Mouse (Mus musculus) heart, adult 2 months (tissue): ENCODE measurements around the gene Insrr. TPM values are rescaled to one million over a fixed set of nuclear protein-coding genes. Genes with fewer than 3 reads are reported as not detected.
A peak's percentile ranks its signal among the peaks of the same experiment; 100 is the strongest.
"Not testable (repeated sequence)": the region's sequence is repeated elsewhere in the genome, so short reads cannot be mapped to it uniquely, and the experiment has no call there.

Source experiments
- DNase-seq, 2 experiments: peaks; one replicate each; pipeline ENCODE4 v3.0.0; 2021
- H3K27ac ChIP-seq: fragments of 200-600 bp; 2 replicates; pipeline ENCODE4 v1.8.1; 2022
- H3K27me3 ChIP-seq: fragments of 200-500 bp; 2 replicates; pipeline ENCODE4 v1.6.1; 2012; ENCODE audit warnings: mild to moderate bottlenecking, low read length, inconsistent platforms, mixed read lengths; ENCODE audit not compliant: control insufficient read depth, insufficient read depth
- H3K36me3 ChIP-seq: fragments of 200-500 bp; 2 replicates; pipeline ENCODE4 v1.6.1; 2012; ENCODE audit warnings: low read length, inconsistent platforms; ENCODE audit not compliant: control insufficient read depth, insufficient read depth
- H3K4me1 ChIP-seq: fragments of 200-500 bp; 2 replicates; pipeline ENCODE4 v1.6.1; 2011; ENCODE audit warnings: low read length; ENCODE audit not compliant: control insufficient read depth, insufficient read depth
- H3K4me3 ChIP-seq: fragments of 200-600 bp; 2 replicates; pipeline ENCODE4 v1.8.1; 2022
- H3K79me2 ChIP-seq: fragments of 200-500 bp; replicated peaks from 2 replicates; pipeline ENCODE4 v1.6.1; 2012; ENCODE audit warnings: mild to moderate bottlenecking, inconsistent platforms, low read length, moderate library complexity, mixed read lengths; ENCODE audit not compliant: control insufficient read depth, insufficient read depth
- H3K9ac ChIP-seq: fragments of 200-500 bp; 2 replicates; pipeline ENCODE4 v1.6.1; 2012; ENCODE audit warnings: low read depth, mild to moderate bottlenecking, control low read depth, inconsistent platforms, low read length, mixed read lengths
- CTCF ChIP-seq: fragments of 200-600 bp; IDR thresholded peaks from 2 replicates; pipeline ENCODE4 v1.8.1; 2022; ENCODE audit warnings: antibody characterized with exemption, mild to moderate bottlenecking, moderate library complexity
- EP300 ChIP-seq: fragments of 200-500 bp; IDR thresholded peaks from 2 replicates; pipeline ENCODE4 v1.6.1; 2011; ENCODE audit warnings: low read depth, low read length, control low read depth; ENCODE audit not compliant: insufficient read depth
- POLR2A ChIP-seq: fragments of 200-500 bp; IDR thresholded peaks from 2 replicates; pipeline ENCODE4 v1.6.1; 2011; ENCODE audit warnings: mild to moderate bottlenecking, low read depth, low read length, control low read depth; ENCODE audit not compliant: insufficient read depth
- WGBS: fragments of 180-500 bp; shearing (Covaris S2); methylation state at CpG from one replicate; pipeline ENCODE4 v1.1.7; 2018; 5-methylcytosine and 5-hydroxymethylcytosine counted together
- intact Hi-C: fragments of 180-260 bp; cut with DNase I; formaldehyde crosslinking; loops from one replicate; pipeline ENCODE4 v1.15.1; 2025
- polyA plus RNA-seq: library from polyadenylated mRNA; depleted of rRNA; stranded (reverse); fragments of >200 nt; gene quantifications from 2 replicates; pipeline ENCODE4 v1.2.3, GENCODE M21; 2012
- total RNA-seq, 2 experiments: library from RNA; stranded (reverse); gene quantifications; 2 replicates each; pipeline ENCODE4 v1.2.3; 2021

Gene Insrr
- total and polyA plus RNA-seq, 3 experiments = 0.04 to 0.05 TPM; not detected in 1

DNA sequence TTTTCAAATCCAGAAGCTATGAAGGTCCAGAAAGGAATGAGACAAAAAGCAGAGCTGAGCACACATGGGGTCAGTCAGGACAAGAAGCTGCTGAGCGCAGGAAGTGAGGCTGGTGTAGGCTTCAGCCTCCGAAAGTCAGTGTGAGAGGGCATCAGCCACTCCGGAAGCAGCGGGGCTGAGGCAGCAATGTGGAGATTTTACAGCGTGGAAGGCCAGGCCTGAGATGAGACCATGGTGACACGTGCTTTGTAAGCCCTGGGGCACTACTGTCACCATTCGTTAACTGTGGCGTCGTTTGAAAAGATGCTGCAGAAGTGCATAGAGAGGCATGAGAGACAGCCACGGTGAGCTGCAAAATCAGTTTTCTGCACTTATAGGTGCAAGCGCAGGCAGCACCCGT is 21.5 kb downstream of the Insrr start:
- peaks cover 1% of the 10 kb centered on the region; the same call in 1 of the 2 replicates for H3K4me1 ChIP-seq
- WGBS = 78% methylated on average over 12 of the region's 12 CpGs
- H3K79me2 ChIP-seq = no peaks in the 10 kb centered on the region
- no peak overlapping the region for H3K4me3 ChIP-seq
- H3K9ac ChIP-seq = no peak overlapping the region
- no peak overlapping the region for H3K27ac ChIP-seq
- H3K36me3 ChIP-seq = no peaks in the 10 kb centered on the region
- intact Hi-C loops = loop anchor here (5.0 kb wide), 1 partner anchor 61 kb away; no protein-coding TSS in a partner anchor
- TF ChIP-seq EP300 (no peak), CTCF (no peak)
- H3K27me3 ChIP-seq = no peaks in the 10 kb centered on the region
- DNase-seq = no peak

GRCm38 (mm10) chr3:87824206-87824605 is 27.5 kb downstream of the Insrr start, which contains the start of gene Pear1:
Gene Pear1 (minus strand): TSS chr3:87824306.
- H3K4me1 ChIP-seq, DNase-seq, H3K4me3 ChIP-seq, H3K27ac ChIP-seq, H3K9ac ChIP-seq, intact Hi-C loops, H3K27me3 ChIP-seq, H3K36me3 ChIP-seq, H3K79me2 ChIP-seq: not testable (repeated sequence)
- WGBS = 78% methylated on average over 1 of the region's 1 CpGs

DNA sequence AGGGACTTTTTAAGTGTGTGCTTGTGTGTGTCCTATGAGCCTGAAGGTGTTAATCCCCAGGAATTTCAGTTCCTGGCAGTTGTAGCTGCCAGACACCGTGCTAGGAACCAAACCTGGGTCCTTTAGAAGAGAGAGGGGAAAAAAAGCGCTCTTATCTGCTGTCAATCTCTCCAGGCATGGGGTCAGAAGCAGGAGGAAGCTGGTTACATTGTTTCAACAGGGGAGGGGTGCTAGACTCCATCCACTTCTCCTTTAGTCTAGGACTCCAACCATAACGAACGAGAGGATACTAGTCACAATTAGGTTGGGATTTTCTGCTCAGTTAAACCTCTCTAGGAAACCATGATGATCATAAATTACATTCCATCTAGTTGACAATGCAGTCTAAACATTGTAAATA is 31.7 kb downstream of the Insrr start:
- H3K27ac ChIP-seq = no peak overlapping the region
- H3K27me3 ChIP-seq = no peaks in the 10 kb centered on the region
- intact Hi-C loops = no loop called here
- H3K9ac ChIP-seq = no peak overlapping the region
- no peaks in the 10 kb centered on the region for H3K36me3 ChIP-seq
- 29% methylated on average over 4 of the region's 4 CpGs for WGBS
- no peak for TF ChIP-seq EP300
- no peak for TF ChIP-seq POLR2A
- no peak for TF ChIP-seq CTCF
- no peak overlapping the region for H3K4me3 ChIP-seq
- H3K4me1 ChIP-seq = no peaks in the 10 kb centered on the region
- no peak for DNase-seq
- H3K79me2 ChIP-seq = no peaks in the 10 kb centered on the region

DNA sequence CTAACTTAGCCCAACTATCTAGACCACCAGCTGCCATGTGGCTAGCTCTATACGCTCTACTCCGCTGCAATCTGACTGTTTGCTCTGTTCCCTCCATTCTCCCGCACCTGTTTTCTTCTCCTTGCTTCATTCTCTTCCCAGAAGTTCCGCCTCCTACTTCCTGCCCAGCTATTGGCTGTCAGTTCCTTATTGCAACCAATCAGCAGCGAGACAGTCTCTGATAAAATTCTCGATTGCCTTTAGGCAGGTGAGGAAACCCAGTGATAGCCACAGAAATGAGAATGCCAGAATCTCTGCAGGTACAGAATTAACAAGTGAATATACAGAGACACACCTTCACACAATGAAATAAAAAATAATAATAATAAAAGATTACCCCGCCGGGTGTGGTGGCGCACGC is 32.3 kb downstream of the Insrr start:
- WGBS = 48% methylated on average over 10 of the region's 10 CpGs
- TF ChIP-seq POLR2A (no peak), EP300 (no peak), CTCF (no peak)

GRCm38 (mm10) chr3:87832109-87832859 is 35.5 kb downstream of the Insrr start:
- TF ChIP-seq CTCF (no peak), POLR2A (no peak), EP300 (no peak)
- DNase-seq = no peak
- Histone ChIP-seq H3K4me3 (no peak overlapping the region), H3K79me2 (no peaks in the 10 kb centered on the region), H3K36me3 (no peaks in the 10 kb centered on the region), H3K9ac (no peak overlapping the region), H3K27me3 (no peaks in the 10 kb centered on the region), H3K27ac (no peak overlapping the region), H3K4me1 (no peaks in the 10 kb centered on the region)
- intact Hi-C loops = no loop called here
- WGBS = 73% methylated on average over 7 of the region's 7 CpGs

More for the DNA sequence above, 32.3 kb downstream of the Insrr start:
- Histone ChIP-seq H3K9ac (no peak overlapping the region), H3K27me3 (no peaks in the 10 kb centered on the region), H3K79me2 (no peaks in the 10 kb centered on the region), H3K4me1 (no peaks in the 10 kb centered on the region), H3K4me3 (no peak overlapping the region), H3K36me3 (no peaks in the 10 kb centered on the region), H3K27ac (no peak overlapping the region)
- DNase-seq = no peak
- intact Hi-C loops = no loop called here

GRCm38 (mm10) chr3:87833482-87833881 is 36.7 kb downstream of the Insrr start:
- no peak for DNase-seq
- no peak overlapping the region for H3K9ac ChIP-seq
- TF ChIP-seq EP300 (no peak), CTCF (peak; percentile 29), POLR2A (no peak)
- intact Hi-C loops = no loop called here
- H3K79me2 ChIP-seq = no peaks in the 10 kb centered on the region
- no peak overlapping the region for H3K27ac ChIP-seq
- H3K36me3 ChIP-seq = no peaks in the 10 kb centered on the region
- no peaks in the 10 kb centered on the region for H3K4me1 ChIP-seq
- 58% methylated on average over 5 of the region's 5 CpGs for WGBS
- H3K4me3 ChIP-seq = no peak overlapping the region
- no peaks in the 10 kb centered on the region for H3K27me3 ChIP-seq
